Mouse (Mus musculus): ENCODE measurements around the gene Rhbdf1. TPM values are rescaled to one million over a fixed set of nuclear protein-coding genes. Genes with fewer than 3 reads are reported as not detected.

Rhbdf1 gene
- polyA plus RNA-seq (2015; fragmentation: Nextera tagmentation; extraction: Ambion mirVana): 8.4 and 10.8 TPM in 2 replicates

GRCm38 (mm10) chr11:32221951-32222409 is at the start of gene Rhbdf1:
Gene Rhbdf1, minus strand, starts transcription at chr11:32222300.

GRCm38 (mm10) chr11:32267188-32267884 is 45.2 kb upstream of the Rhbdf1 start, which contains the start of gene Nprl3:
Gene Nprl3, minus strand, starts transcription at chr11:32267707.

GRCm38 (mm10) chr11:32226124-32226871 is 4.2 kb upstream of the Rhbdf1 start, which contains the start of gene Mpg:
Gene Mpg, plus strand, starts transcription at chr11:32226505.

GRCm38 (mm10) chr11:32205058-32205873 is 16.8 kb downstream of the Rhbdf1 start, which contains the start of gene Snrnp25:
Gene Snrnp25, plus strand, starts transcription at chr11:32205415.

GRCm38 (mm10) chr11:32200075-32200601 is 22.0 kb downstream of the Rhbdf1 start, which contains the start of gene Il9r:
Gene Il9r, minus strand, starts transcription at chr11:32200279.

Other genes with a start within 250 kb of the Rhbdf1 start
- 0.12 and 0.30 TPM in 2 replicates for gene Nsg2, start 221.8 kb downstream of the Rhbdf1 start, polyA plus RNA-seq (2015; fragmentation: Nextera tagmentation; extraction: Ambion mirVana)
- 0.14 and 0.19 TPM in 2 replicates for gene Il9r, start 22.0 kb downstream of the Rhbdf1 start, polyA plus RNA-seq (2015; fragmentation: Nextera tagmentation; extraction: Ambion mirVana)
- gene Snrnp25, start 16.9 kb downstream of the Rhbdf1 start, polyA plus RNA-seq (2015; fragmentation: Nextera tagmentation; extraction: Ambion mirVana): 66.6 and 73.4 TPM in 2 replicates
- 24.9 and 25.2 TPM in 2 replicates for gene Mpg, start 4.2 kb upstream of the Rhbdf1 start, polyA plus RNA-seq (2015; fragmentation: Nextera tagmentation; extraction: Ambion mirVana)
- 47.1 and 51.0 TPM in 2 replicates for gene Nprl3, start 45.4 kb upstream of the Rhbdf1 start, polyA plus RNA-seq (2015; fragmentation: Nextera tagmentation; extraction: Ambion mirVana)
- 2.3 and 3.2 TPM in 2 replicates for gene Hba-x, start 54.1 kb upstream of the Rhbdf1 start, polyA plus RNA-seq (2015; fragmentation: Nextera tagmentation; extraction: Ambion mirVana)
- gene Hba-a1, start 61.2 kb upstream of the Rhbdf1 start, polyA plus RNA-seq (2015; fragmentation: Nextera tagmentation; extraction: Ambion mirVana): 58,889 and 63,294 TPM in 2 replicates
- gene Hbq1b, start 64.7 kb upstream of the Rhbdf1 start, polyA plus RNA-seq (2015; fragmentation: Nextera tagmentation; extraction: Ambion mirVana): 127 and 136 TPM in 2 replicates
- gene Hba-a2, start 74.2 kb upstream of the Rhbdf1 start, polyA plus RNA-seq (2015; fragmentation: Nextera tagmentation; extraction: Ambion mirVana): 115,361 and 124,822 TPM in 2 replicates
- gene Hbq1a, start 77.8 kb upstream of the Rhbdf1 start, polyA plus RNA-seq (2015; fragmentation: Nextera tagmentation; extraction: Ambion mirVana): 5.9 and 6.7 TPM in 2 replicates
- 4.3 and 6.0 TPM in 2 replicates for gene Sh3pxd2b, start 125.5 kb upstream of the Rhbdf1 start, polyA plus RNA-seq (2015; fragmentation: Nextera tagmentation; extraction: Ambion mirVana)
- 8.6 and 10.3 TPM in 2 replicates for gene Ubtd2, start 233.1 kb upstream of the Rhbdf1 start, polyA plus RNA-seq (2015; fragmentation: Nextera tagmentation; extraction: Ambion mirVana)

All from spleen, postnatal 0 days (tissue).